Mouse (Mus musculus) MEL (cell line): ENCODE measurements around the gene Dstyk.

ENCODE experiments used
- POLR2A ChIP-seq, 2 experiments: IDR thresholded peaks; 2 replicates each; pipeline ENCODE4 v1.6.1; 2011 to 2012; ENCODE audit warnings: low read length in 2 of 2, mild to moderate bottlenecking in 2 of 2, control low read depth in 1 of 2, improper control_type of control experiment in 1 of 2, low read depth in 1 of 2, moderate library complexity in 1 of 2; ENCODE audit not compliant: control insufficient read depth in 1 of 2, insufficient read depth in 1 of 2, poor library complexity in 1 of 2
- POLR2AphosphoS5 ChIP-seq: IDR thresholded peaks from 2 replicates; pipeline ENCODE4 v1.6.1; 2012; ENCODE audit warnings: low read depth, borderline replicate concordance, mild to moderate bottlenecking, inconsistent platforms, low read length, moderate library complexity, mixed read lengths
- RCOR1 ChIP-seq: IDR thresholded peaks from 2 replicates; pipeline ENCODE4 v1.6.1; 2012; ENCODE audit warnings: low read depth, mild to moderate bottlenecking, inconsistent platforms, low read length, improper control_type of control experiment
- ZC3H11A ChIP-seq: IDR thresholded peaks from 2 replicates; pipeline ENCODE4 v1.6.1; 2012; ENCODE audit warnings: low read depth, mild to moderate bottlenecking, inconsistent platforms, low read length, improper control_type of control experiment

DNA sequence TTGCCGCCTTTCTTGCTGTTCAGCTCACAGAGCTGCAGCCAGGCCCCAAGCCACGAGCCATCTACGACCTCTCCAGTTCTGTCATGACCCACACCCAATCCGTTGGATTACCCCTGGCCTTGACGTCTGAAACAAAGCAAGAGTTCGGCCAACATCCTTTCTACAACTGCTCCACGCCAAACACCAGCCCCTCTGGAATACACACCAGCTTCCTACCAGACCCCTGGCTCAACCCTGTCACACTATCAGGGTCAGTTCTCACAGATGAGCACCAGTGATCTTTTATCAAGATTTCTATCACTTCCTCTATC is 40.3 kb upstream of the Dstyk start:
- TF ChIP-seq POLR2A (IDR thresholded peaks at IDR 0.05; ENCODE audit: control insufficient read depth in 1 of 2, insufficient read depth in 1 of 2, low read depth in 1 of 2, low read length in 2 of 2, poor library complexity in 1 of 2) (no peak), ZC3H11A (no peak), RCOR1 (no peak), POLR2AphosphoS5 (no peak)
